Mouse (Mus musculus) embryonic fibroblast, embryonic 13.5 days (primary cell): ENCODE measurements at regions not wholly inside any gene's neighbourhood (a gene's known extent, or its start where the extent isn't known, plus 50 kb on each side); places are given as distances from the start of the nearest gene placed in this dataset.

ENCODE experiments used
- CTCF ChIP-seq: IDR thresholded peaks from 2 replicates; pipeline ENCODE4 v1.5.1; 2011; ENCODE audit warnings: mild to moderate bottlenecking, control low read depth, low read length, moderate library complexity, borderline replicate concordance; ENCODE audit not compliant: insufficient read depth
- POLR2A ChIP-seq: IDR thresholded peaks from 2 replicates; pipeline ENCODE4 v1.6.1; 2011; ENCODE audit warnings: low read depth, mild to moderate bottlenecking, control low read depth, low read length, moderate library complexity

GRCm38 (mm10) chr1:151079614-151080360, 86.6 kb upstream of the Hmcn1 start:
- TF ChIP-seq CTCF = no peak
- no peak for TF ChIP-seq POLR2A
